Mouse (Mus musculus): Measurements from ENCODE around the gene Dnajb7.

Gene Dnajb7

GRCm38 (mm10) chr15:81364271-81364670 is 43.8 kb downstream of the Dnajb7 start:
- no peak for DNase-seq

GRCm38 (mm10) chr15:81362501-81362900 is 45.6 kb downstream of the Dnajb7 start:
- DNase-seq, result no peak

GRCm38 (mm10) chr15:81361417-81362015 is 46.6 kb downstream of the Dnajb7 start:
- peak in 1 of 2 experiments; percentile 6 for DNase-seq

DNA sequence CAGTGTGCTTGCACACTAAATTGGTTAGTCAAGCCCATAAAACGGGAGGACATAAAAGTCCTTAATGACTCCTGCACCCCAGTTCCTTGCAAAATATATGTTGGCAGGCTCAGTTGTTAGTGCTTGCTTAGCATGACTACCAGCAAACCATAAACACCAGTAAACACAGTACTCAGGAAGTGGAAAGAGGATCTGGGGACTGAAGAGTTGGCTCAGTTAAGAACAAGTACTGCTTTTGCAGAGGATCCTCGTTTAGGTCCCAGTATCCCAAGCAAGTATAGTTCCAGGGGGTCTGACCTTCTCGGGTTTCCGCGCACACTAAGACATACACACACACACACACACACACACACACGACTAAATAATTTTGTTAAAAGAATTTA is 47.1 kb downstream of the Dnajb7 start:
- no peak for DNase-seq

DNA sequence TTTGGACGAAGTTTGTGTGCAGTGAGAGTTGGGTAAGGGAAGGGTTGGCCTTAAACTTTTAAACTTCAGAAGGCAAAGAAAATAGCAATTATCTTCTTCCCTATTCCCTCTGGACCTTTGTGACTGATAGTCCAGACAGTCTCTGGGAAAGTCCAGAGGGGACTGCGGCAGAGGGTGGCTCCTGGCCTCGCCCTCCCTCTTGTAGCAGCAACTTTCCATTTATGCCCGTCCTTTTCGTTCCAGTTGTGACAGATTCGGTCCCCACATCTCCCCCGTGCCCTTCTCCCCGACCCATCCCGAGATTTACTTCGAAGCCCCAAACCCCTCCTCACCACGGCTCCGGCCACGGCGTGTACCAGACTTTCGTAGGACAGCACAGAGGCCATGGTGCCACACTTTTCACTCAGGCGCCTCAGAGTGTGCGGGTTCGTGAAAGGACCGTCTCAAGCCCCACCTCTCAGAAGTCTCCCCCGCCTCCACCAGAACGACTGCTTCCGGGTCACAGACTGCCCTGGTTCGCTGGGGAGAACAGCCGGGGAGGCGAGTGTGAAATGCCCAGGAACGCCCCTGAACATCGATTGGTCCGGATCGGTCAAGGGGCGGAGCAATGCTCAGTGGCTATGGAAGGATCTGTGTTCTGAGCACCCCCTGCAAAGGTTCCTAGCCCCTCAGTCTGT is 47.6 kb downstream of the Dnajb7 start, which contains the start of gene Slc25a17:
Gene Slc25a17 (minus strand): TSS at position 468 of the 677 bp plus-strand sequence.
- DNase-seq, result peak; percentile 96 to 97

DNA sequence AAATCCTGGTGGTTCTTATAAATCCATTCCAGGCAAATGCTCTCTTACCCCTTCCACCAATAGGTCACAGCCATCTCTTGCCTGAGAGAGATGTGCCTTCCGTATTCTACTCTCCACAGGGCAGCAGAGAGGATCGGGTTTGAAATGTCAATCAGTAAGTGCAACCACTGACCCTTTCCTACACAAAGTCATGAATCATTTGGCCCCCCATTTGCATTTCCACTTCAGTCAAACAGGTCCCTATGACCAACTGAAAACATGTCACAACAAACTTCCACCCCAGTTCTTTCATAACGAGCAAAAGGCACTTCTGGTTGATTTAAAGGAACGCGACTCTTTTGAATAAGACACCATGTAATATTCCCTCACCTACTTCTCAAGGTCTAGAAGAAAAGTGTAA is 48.7 kb downstream of the Dnajb7 start:
- no peak for DNase-seq

DNA sequence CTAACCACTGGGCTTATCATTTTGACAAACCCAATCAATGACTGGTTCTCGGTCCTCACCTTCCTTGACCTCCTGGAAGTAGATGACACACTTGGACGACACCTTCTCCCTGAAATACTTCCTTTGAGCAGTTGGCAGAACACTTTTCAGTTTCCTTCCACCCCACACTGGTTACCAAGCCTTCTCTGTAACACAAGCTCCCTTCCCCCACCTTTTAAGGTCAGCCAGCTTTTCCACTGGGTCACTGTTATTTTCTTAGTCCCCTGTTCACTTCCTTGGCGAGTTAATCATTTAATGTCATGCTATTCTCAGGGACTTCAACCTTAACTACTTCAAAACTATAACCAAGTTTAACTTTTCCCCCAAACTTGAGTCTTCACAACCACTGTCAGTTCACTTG is 49.2 kb downstream of the Dnajb7 start:
- peak in 1 of 2 experiments; percentile 15 for DNase-seq

- no peak for DNase-seq
Observed at GRCm38 (mm10) chr15:81356946-81357345, 51.2 kb downstream of the Dnajb7 start.
